Mouse (Mus musculus): ENCODE results near the gene Zkscan16.

The Zkscan16 gene

GRCm38 (mm10) chr4:58943420-58944205 lies at the start of gene Zkscan16:
TSS of gene Zkscan16 (plus strand) at chr4:58943628.
- DNase-seq (ENCODE audit: low read depth, low spot score) = peak; percentile 89

GRCm38 (mm10) chr4:58894399-58894798 lies 49.0 kb upstream of the Zkscan16 start:
- DNase-seq (ENCODE audit: low read depth, low spot score) = no peak

GRCm38 (mm10) chr4:58897436-58897835 lies 46.0 kb upstream of the Zkscan16 start:
- no peak for DNase-seq (ENCODE audit: low read depth, low spot score)

- DNase-seq (ENCODE audit: low read depth, low spot score) = no peak
These were observed 45.1 kb upstream of the Zkscan16 start for GRCm38 (mm10) chr4:58898318-58898717.

GRCm38 (mm10) chr4:58907453-58907852 lies 36.0 kb upstream of the Zkscan16 start:
- DNase-seq (ENCODE audit: low read depth, low spot score) = no peak

- no peak for DNase-seq (ENCODE audit: low read depth, low spot score)
These were observed 33.0 kb upstream of the Zkscan16 start for GRCm38 (mm10) chr4:58910175-58911068.

- DNase-seq (ENCODE audit: low read depth, low spot score) = peak; percentile 57
These were observed 32.2 kb upstream of the Zkscan16 start for GRCm38 (mm10) chr4:58911069-58911830.

- peak; percentile 65 for DNase-seq (ENCODE audit: low read depth, low spot score)
These were observed 31.4 kb upstream of the Zkscan16 start for GRCm38 (mm10) chr4:58911831-58912628.

GRCm38 (mm10) chr4:58912629-58913335 lies 30.6 kb upstream of the Zkscan16 start, which contains the start of gene Ecpas:
TSS of gene Ecpas (minus strand) at chr4:58912749.
- DNase-seq (ENCODE audit: low read depth, low spot score) = peak; percentile 74

- DNase-seq (ENCODE audit: low read depth, low spot score) = no peak
These were observed 29.9 kb upstream of the Zkscan16 start for GRCm38 (mm10) chr4:58913336-58914026.

- DNase-seq (ENCODE audit: low read depth, low spot score) = no peak
These were observed 28.2 kb upstream of the Zkscan16 start for GRCm38 (mm10) chr4:58915081-58915826.

- no peak for DNase-seq (ENCODE audit: low read depth, low spot score)
These were observed 19.5 kb upstream of the Zkscan16 start for GRCm38 (mm10) chr4:58923933-58924332.

- no peak for DNase-seq (ENCODE audit: low read depth, low spot score)
These were observed 17.8 kb upstream of the Zkscan16 start for GRCm38 (mm10) chr4:58925664-58926063.

GRCm38 (mm10) chr4:58926120-58926519 lies 17.3 kb upstream of the Zkscan16 start:
- DNase-seq (ENCODE audit: low read depth, low spot score) = no peak

GRCm38 (mm10) chr4:58927661-58928060 lies 15.8 kb upstream of the Zkscan16 start:
- peak; percentile 64 for DNase-seq (ENCODE audit: low read depth, low spot score)

GRCm38 (mm10) chr4:58932541-58932940 lies 10.9 kb upstream of the Zkscan16 start:
- DNase-seq (ENCODE audit: low read depth, low spot score) = no peak

- DNase-seq (ENCODE audit: low read depth, low spot score) = no peak
These were observed 9.1 kb upstream of the Zkscan16 start for GRCm38 (mm10) chr4:58934308-58934707.

GRCm38 (mm10) chr4:58934746-58935476 lies 8.5 kb upstream of the Zkscan16 start:
- peak; percentile 87 for DNase-seq (ENCODE audit: low read depth, low spot score)
